14 mouse cellular contexts compared by ENCODE assay signal in the genomic region with DNA sequence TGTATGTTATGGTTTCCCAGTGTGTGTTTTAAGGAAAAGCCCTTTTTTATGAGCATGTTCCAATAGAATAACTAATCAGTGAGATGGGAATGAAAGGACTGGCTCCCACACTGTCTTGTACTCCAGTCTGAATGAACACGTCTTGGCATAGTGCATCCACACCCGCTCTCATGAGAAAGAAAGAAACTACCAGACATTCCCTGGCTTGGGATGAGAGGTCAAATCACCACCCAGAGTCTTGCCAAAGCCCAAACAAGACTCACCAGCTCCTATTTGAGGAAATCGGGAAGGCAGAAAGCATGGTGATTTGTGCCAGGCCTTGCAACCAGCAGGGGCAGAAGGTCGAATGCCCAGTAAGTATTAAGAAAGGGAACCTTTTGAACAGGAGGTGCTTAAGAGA.
"Had no signal": no experiment of that assay in that cellular context is flagged by ENCODE, and none has a peak within 500 bp of the region (broad histone marks: within the 10 kb centered on the region; RNA-seq: fewer than 3 reads in every experiment).

No protein-coding gene starts in this region.

- DNase-seq: gastrocnemius, postnatal 14 days; gastrocnemius, postnatal 36 days; heart, adult 11 months; heart, adult 2 months; heart, postnatal 14 days; heart, postnatal 36 days; kidney, adult 11 months; kidney, adult 2 months; kidney, adult 9 months; kidney, postnatal 14 days; kidney, postnatal 36 days; layer of hippocampus, adult 9-11 months; layer of hippocampus, postnatal 36 days; left cerebral cortex, postnatal 4 days had no signal
